Mouse (Mus musculus) G1E (cell line): Measurements from ENCODE around the gene Lman1l.

Experiments
- CTCF ChIP-seq: IDR thresholded peaks from 2 replicates; pipeline ENCODE4 v1.5.1; 2012; ENCODE audit warnings: low read depth, low read length, inconsistent platforms, mixed read lengths
- GATA1 ChIP-seq: IDR thresholded peaks from 2 replicates; pipeline ENCODE4 v1.6.1; 2012; ENCODE audit warnings: borderline replicate concordance, low read length, inconsistent platforms, mixed read lengths
- GATA2 ChIP-seq: IDR thresholded peaks from 2 replicates; pipeline ENCODE4 v1.6.1; 2012; ENCODE audit warnings: low read depth, low read length, inconsistent platforms, borderline replicate concordance
- TAL1 ChIP-seq: conservative IDR thresholded peaks from 2 replicates; pipeline ENCODE4 v1.6.1; 2012; ENCODE audit warnings: low read depth, low read length, inconsistent platforms, mixed read lengths

DNA sequence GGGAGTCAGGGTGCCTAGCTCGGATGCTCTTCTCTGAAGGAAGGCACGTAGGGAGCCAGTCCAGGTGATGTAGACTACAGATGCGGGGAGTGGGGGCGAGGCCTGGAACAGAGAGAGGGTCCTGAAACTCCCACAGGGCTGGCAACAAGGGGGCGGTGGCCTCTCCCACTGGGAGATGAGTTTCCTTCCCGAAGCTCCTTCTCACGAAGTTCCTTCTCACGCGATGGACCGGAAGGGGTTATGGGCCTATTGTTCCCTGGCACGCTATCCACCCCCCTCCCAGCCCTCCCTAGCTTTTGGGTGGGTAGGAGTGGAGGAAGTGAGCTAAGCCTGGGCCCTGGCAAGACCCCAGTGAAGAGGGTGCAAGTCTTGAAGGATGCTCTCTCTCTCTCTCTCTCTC, 47.2 kb upstream of the Lman1l start:
- TF ChIP-seq CTCF: no peak
- no peak for TF ChIP-seq GATA2
- TF ChIP-seq TAL1: no peak
- no peak for TF ChIP-seq GATA1
